Mouse (Mus musculus) liver, adult 2 months (tissue): ENCODE measurements around the gene Ak3. TPM values are rescaled to one million over a fixed set of nuclear protein-coding genes. Genes with fewer than 3 reads are reported as not detected.

Experiments used
- DNase-seq: peaks from one replicate; pipeline ENCODE4 v3.0.0-alpha.2; 2011; ENCODE audit warnings: low read depth, low spot score; ENCODE audit errors: extremely low read depth
- H3K27ac ChIP-seq: fragments of 200-500 bp; replicated peaks from 2 replicates; pipeline ENCODE4 v1.5.1; 2012; ENCODE audit warnings: low read depth, mild to moderate bottlenecking, control low read depth, inconsistent platforms, low read length; ENCODE audit not compliant: insufficient read depth
- H3K27me3 ChIP-seq: fragments of 200-500 bp; 2 replicates; pipeline ENCODE4 v1.6.1; 2012; ENCODE audit warnings: mild to moderate bottlenecking, moderate library complexity, low read length, inconsistent platforms; ENCODE audit not compliant: control insufficient read depth, insufficient read depth
- H3K36me3 ChIP-seq: fragments of 200-500 bp; 2 replicates; pipeline ENCODE4 v1.6.1; 2012; ENCODE audit warnings: low read length, inconsistent platforms; ENCODE audit not compliant: control insufficient read depth, insufficient read depth
- H3K4me1 ChIP-seq: fragments of 200-500 bp; 2 replicates; pipeline ENCODE4 v1.6.1; 2011; ENCODE audit warnings: low read length; ENCODE audit not compliant: control insufficient read depth, insufficient read depth
- H3K4me3 ChIP-seq: fragments of 200-500 bp; 2 replicates; pipeline ENCODE4 v1.5.1; 2011; ENCODE audit warnings: low read depth, mild to moderate bottlenecking, control low read depth, low read length, moderate library complexity; ENCODE audit not compliant: insufficient read depth
- H3K79me2 ChIP-seq: fragments of 200-500 bp; 2 replicates; pipeline ENCODE4 v1.6.1; 2012; ENCODE audit warnings: inconsistent platforms, mild to moderate bottlenecking, low read length, moderate library complexity; ENCODE audit not compliant: control insufficient read depth, insufficient read depth
- H3K9ac ChIP-seq: fragments of 200-500 bp; 2 replicates; pipeline ENCODE4 v1.6.1; 2012; ENCODE audit warnings: low read depth, mild to moderate bottlenecking, control low read depth, inconsistent platforms, low read length
- CTCF ChIP-seq: fragments of 200-500 bp; IDR thresholded peaks from 2 replicates; pipeline ENCODE4 v1.5.1; 2011; ENCODE audit warnings: low read depth, low read length, control low read depth
- POLR2A ChIP-seq: fragments of 200-500 bp; IDR thresholded peaks from 2 replicates; pipeline ENCODE4 v1.6.1; 2011; ENCODE audit warnings: low read length, control low read depth; ENCODE audit not compliant: insufficient read depth; ENCODE audit errors: extremely low read depth
- WGBS: fragments of 180-500 bp; shearing (Covaris S2); methylation state at CpG from one replicate; pipeline ENCODE4 v1.1.7; 2018; 5-methylcytosine and 5-hydroxymethylcytosine counted together
- polyA plus RNA-seq: library from polyadenylated mRNA; depleted of rRNA; stranded (reverse); fragments of >200 nt; gene quantifications from 2 replicates; pipeline ENCODE4 v1.2.3, GENCODE M21; 2012
- total RNA-seq: library from RNA; depleted of rRNA; stranded (reverse); fragments of >200 nt; gene quantifications from 2 replicates; pipeline ENCODE4 v1.2.3, GENCODE M21; 2014

The Ak3 gene
- total and polyA plus RNA-seq, 2 experiments: 183 to 241 TPM

DNA sequence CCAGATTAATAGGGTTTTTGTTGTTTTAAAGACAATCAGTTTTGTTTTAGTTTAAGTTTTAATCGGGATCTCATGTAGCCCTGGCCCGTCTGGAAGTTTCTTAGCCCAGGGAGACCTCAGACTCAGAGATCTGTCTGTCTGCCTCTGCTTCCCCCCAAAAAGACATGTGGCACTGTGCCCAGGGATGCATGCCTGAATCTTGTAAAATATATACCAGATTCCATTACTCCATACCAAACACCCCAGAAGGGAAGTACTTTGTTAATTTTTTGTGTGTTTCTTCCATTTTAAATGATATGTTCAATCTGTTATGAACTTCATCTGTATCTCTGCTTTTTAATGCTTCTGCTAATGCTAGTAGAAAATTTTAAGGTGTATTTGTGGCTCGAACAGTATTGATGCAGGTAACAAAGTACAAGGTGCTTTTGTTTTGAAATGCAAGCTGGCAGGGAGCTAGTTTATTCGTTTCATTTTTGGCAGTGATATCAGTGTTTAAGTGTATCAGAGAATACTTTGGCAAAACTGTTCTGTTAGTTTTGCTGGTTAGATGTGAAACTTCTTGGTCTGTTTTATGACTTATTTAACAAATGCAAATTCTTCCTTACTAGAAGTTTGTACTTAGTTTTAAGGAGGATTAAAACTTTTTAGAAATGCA is 49.7 kb downstream of the Ak3 start:
- peaks cover 28% of the 10 kb centered on the region for H3K36me3 ChIP-seq

DNA sequence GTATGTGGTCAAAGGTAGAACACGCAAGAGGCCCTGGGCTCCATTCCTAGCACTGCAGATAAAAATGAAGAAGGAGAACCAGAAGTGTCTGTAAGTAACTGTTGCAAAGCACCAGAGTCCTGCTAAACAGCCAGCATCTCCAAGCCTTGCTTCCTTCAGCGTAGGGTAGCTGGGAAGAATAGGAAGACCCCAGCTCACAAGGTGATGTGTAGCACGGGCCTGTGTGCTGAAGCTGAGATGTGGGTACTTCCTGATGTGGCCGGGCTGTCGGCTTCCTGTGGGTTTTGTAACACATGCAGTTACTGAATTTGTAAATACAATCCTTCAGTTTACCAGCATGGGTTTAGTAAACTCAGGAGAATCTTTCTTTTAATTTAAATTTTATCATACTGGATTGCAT is 52.4 kb downstream of the Ak3 start:
- WGBS: 87% methylated on average over 5 of the region's 5 CpGs
- H3K4me1 ChIP-seq: peaks cover 15% of the 10 kb centered on the region
- H3K79me2 ChIP-seq: peaks cover 2% of the 10 kb centered on the region; the same call in 1 of the 2 replicates
- TF ChIP-seq CTCF: no peak
- TF ChIP-seq POLR2A: no peak
- peaks cover 15% of the 10 kb centered on the region; the same call in 1 of the 2 replicates for H3K36me3 ChIP-seq
- no peak overlapping the region for H3K9ac ChIP-seq
- H3K4me3 ChIP-seq: no peak overlapping the region
- H3K27me3 ChIP-seq: no peaks in the 10 kb centered on the region
- DNase-seq: no peak
- H3K27ac ChIP-seq: no peak overlapping the region

More for the DNA sequence above, 49.7 kb downstream of the Ak3 start:
- 46% methylated on average over 4 of the region's 4 CpGs for WGBS
- Histone ChIP-seq H3K27ac (peak overlapping the region; percentile 91), H3K9ac (no peak overlapping the region; the same call in 1 of the 2 replicates), H3K4me3 (no peak overlapping the region), H3K79me2 (peaks cover 3% of the 10 kb centered on the region; the same call in 1 of the 2 replicates), H3K27me3 (no peaks in the 10 kb centered on the region), H3K4me1 (peaks cover 11% of the 10 kb centered on the region)
- no peak for TF ChIP-seq POLR2A
- no peak for TF ChIP-seq CTCF
- peak; percentile 95 for DNase-seq

DNA sequence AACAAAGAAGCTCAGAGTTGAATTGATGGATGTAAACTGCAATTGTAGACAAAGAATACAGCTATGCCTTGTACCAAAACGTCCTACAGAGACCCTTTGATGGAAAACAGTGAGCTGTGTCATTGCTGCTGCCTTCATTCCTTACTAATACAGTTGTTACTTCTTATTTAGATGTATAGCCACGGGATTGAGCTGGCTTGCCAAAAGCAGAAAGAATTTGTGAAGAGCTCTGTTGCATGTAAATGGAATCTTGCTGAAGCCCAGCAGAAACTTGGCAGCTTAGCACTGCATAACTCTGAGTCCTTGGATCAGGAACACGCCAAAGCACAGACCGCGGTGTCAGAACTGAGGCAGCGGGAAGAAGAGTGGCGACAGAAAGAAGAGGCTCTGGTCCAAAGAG is 52.9 kb downstream of the Ak3 start:
- TF ChIP-seq POLR2A (no peak), CTCF (no peak)
- no peak overlapping the region for H3K4me3 ChIP-seq
- no peak for DNase-seq
- 62% methylated on average over 7 of the region's 7 CpGs for WGBS
- H3K36me3 ChIP-seq: peaks cover 11% of the 10 kb centered on the region; the same call in 1 of the 2 replicates
- H3K9ac ChIP-seq: no peak overlapping the region
- peaks cover 15% of the 10 kb centered on the region for H3K4me1 ChIP-seq
- no peak overlapping the region for H3K27ac ChIP-seq
- no peaks in the 10 kb centered on the region for H3K27me3 ChIP-seq
- peaks cover 2% of the 10 kb centered on the region; the same call in 1 of the 2 replicates for H3K79me2 ChIP-seq

DNA sequence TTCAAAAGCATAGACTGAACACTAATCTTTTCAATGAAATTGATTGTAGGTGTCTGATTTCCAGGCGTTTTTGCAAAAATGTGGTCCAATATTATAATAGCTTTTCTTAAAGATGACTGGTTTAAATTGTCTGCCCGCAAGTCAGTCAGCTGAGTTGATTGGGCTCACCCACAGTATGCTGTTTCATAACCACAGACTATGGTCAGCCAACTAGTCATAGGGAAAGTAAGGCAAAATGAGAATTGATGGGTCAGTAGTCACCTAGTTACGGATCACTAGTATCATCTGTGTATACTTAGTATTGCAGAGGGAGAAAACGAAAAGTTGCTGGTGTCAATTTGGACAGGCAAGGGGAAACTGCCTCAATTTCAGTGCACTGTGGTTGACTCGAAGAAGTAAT is 56.4 kb downstream of the Ak3 start:
- Histone ChIP-seq H3K27ac (peak overlapping the region; percentile 72), H3K4me3 (peak overlapping the region; percentile 89), H3K79me2 (peaks cover 2% of the 10 kb centered on the region; the same call in 1 of the 2 replicates), H3K9ac (no peak overlapping the region; the same call in 1 of the 2 replicates), H3K36me3 (peaks cover 8% of the 10 kb centered on the region; the same call in 1 of the 2 replicates), H3K27me3 (no peaks in the 10 kb centered on the region), H3K4me1 (peaks cover 8% of the 10 kb centered on the region)
- DNase-seq: peak; percentile 55
- TF ChIP-seq CTCF (no peak), POLR2A (no peak)
- WGBS: 34% methylated on average over 5 of the region's 5 CpGs

DNA sequence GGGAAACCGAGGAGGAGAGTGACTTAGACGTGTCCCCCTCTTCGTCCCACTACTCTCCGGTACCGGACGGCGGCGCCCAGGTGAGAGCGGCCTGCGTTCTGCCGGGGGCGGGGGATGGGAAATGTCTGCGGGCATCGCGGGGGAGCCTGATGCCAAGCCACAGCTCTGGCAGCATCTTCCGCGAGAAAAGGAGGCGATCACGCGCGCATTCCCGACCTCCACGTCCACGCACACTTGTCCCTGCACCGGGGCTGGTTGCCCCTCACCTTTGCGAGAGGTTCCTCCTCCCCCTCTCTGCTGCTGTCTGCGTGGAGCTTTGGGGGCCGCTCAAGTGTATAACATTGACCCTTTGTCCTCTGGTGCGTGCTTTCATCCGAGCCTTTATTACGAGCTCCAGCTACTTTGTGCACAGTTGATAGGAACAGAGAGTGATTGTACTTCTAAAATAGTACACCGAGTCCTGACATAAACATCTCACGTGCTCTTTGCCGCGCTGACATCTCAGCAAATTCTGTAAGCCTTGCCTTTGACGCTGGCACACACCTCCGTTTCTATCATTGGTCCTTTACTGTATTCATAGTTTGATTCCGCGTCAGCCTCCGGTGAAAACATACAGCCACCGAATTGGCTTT is 57.1 kb downstream of the Ak3 start:
- WGBS: under 1% methylated on average over 38 of the region's 41 CpGs
- Histone ChIP-seq H3K27me3 (no peaks in the 10 kb centered on the region), H3K79me2 (peaks cover 2% of the 10 kb centered on the region; the same call in 1 of the 2 replicates), H3K36me3 (peaks cover 8% of the 10 kb centered on the region; the same call in 1 of the 2 replicates), H3K4me3 (peak overlapping the region; percentile 89), H3K4me1 (peaks cover 4% of the 10 kb centered on the region; the same call in 1 of the 2 replicates), H3K27ac (peak overlapping the region; percentile 72), H3K9ac (peak overlapping the region; percentile 85)
- DNase-seq: peak; percentile 67
- no peak for TF ChIP-seq POLR2A
- no peak for TF ChIP-seq CTCF
